Mouse (Mus musculus) liver, postnatal 0 days (tissue): ENCODE data around the gene Prom2. TPM values are rescaled to one million over a fixed set of nuclear protein-coding genes. Genes with fewer than 3 reads are reported as not detected.
A peak's percentile ranks its signal among the peaks of the same experiment; 100 is the strongest.

ENCODE experiments used
- ATAC-seq: fragments of 200-750 bp; cut with Nextera tagmentation; 2 replicates; pipeline ENCODE4 v1.8.0; 2017; ENCODE audit warnings: mild to moderate bottlenecking, moderate library complexity
- DNase-seq: peaks from one replicate; pipeline ENCODE4 v3.0.0-alpha.2; 2016
- H3K27ac ChIP-seq: fragments of 300-500 bp; sonication (generic); 2 replicates; pipeline ENCODE4 v1.5.1; 2014; ENCODE audit warnings: antibody characterized with exemption, moderate library complexity, mild to moderate bottlenecking, low read depth
- H3K27me3 ChIP-seq: fragments of 300-500 bp; sonication (generic); 2 replicates; pipeline ENCODE4 v1.6.1; 2014; ENCODE audit warnings: low read length, control low read depth, mixed read lengths; ENCODE audit not compliant: insufficient read depth
- H3K36me3 ChIP-seq: fragments of 300-500 bp; sonication (generic); replicated peaks from 2 replicates; pipeline ENCODE4 v1.6.1; 2014; ENCODE audit warnings: mild to moderate bottlenecking, control low read depth, low read length, moderate library complexity, mixed read lengths; ENCODE audit not compliant: insufficient read depth
- H3K4me1 ChIP-seq: fragments of 300-500 bp; sonication (generic); 2 replicates; pipeline ENCODE4 v1.6.1; 2014; ENCODE audit warnings: antibody characterized with exemption, mild to moderate bottlenecking, control low read depth; ENCODE audit not compliant: insufficient read depth
- H3K4me2 ChIP-seq: fragments of 300-500 bp; sonication (generic); 2 replicates; pipeline ENCODE4 v1.6.1; 2014; ENCODE audit warnings: low read depth, mild to moderate bottlenecking, low read length, moderate library complexity, mixed read lengths
- H3K4me3 ChIP-seq: fragments of 300-500 bp; sonication (generic); 2 replicates; pipeline ENCODE4 v1.5.1; 2014; ENCODE audit warnings: low read depth, low read length
- H3K9ac ChIP-seq: fragments of 300-500 bp; sonication (generic); replicated peaks from 2 replicates; pipeline ENCODE4 v1.6.1; 2014; ENCODE audit warnings: mild to moderate bottlenecking, moderate library complexity
- H3K9me3 ChIP-seq: fragments of 300-500 bp; sonication (generic); 2 replicates; pipeline ENCODE4 v1.6.1; 2016; ENCODE audit warnings: mild to moderate bottlenecking, control low read depth, low read length, mixed read lengths
- CTCF ChIP-seq: sonication (generic); IDR thresholded peaks from 2 replicates; pipeline ENCODE4 v1.5.1; 2016; ENCODE audit warnings: antibody characterized with exemption, low read depth
- EP300 ChIP-seq: IDR thresholded peaks from 2 replicates; pipeline ENCODE4 v1.6.1; 2016; ENCODE audit warnings: antibody characterized with exemption, low read depth, mild to moderate bottlenecking
- WGBS: fragments of 180-500 bp; shearing (Covaris S2); extraction: QIAGEN DNeasy Blood & Tissue Kit; methylation state at CpG from one replicate; pipeline ENCODE4 v1.1.7; 2014; ENCODE audit not compliant: insufficient replicate concordance; 5-methylcytosine and 5-hydroxymethylcytosine counted together
- polyA plus RNA-seq: library from polyadenylated mRNA; unstranded; fragments of >200 nt; fragmentation: Nextera tagmentation; extraction: Ambion mirVana; gene quantifications from 2 replicates; pipeline ENCODE4 v1.2.1, GENCODE M21; 2015

The Prom2 gene
- polyA plus RNA-seq, 1 experiment from 2014 or later = not detected

DNA sequence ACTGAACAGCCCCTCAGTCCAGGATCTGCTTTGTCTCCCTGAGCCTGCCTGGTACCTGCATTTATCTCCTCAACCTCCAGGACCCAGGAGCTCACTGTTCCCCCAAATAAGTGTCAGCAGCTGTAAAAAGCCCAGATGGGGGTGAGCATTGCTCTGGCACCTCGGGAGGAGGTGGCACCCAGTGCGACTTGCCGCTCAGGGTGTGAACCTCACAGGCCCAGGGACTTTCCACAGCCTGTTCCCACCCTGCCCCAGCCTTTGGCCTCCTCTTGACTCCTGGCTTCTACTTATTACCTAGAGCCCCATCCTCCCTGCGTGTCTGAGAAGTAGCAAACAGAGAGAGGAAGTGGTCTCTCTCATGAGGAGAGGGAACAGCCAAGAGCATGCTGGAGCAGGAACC lies 36.1 kb downstream of the Prom2 start:
- Histone ChIP-seq H3K27me3 (no peaks in the 10 kb centered on the region), H3K36me3 (no peaks in the 10 kb centered on the region), H3K4me1 (0 out of 2 replicates have a peak, but pooled peaks cover 4% of the 10 kb centered on the region), H3K9me3 (no peaks in the 10 kb centered on the region), H3K9ac (no peak overlapping the region), H3K4me3 (no peak overlapping the region), H3K4me2 (no peak overlapping the region), H3K27ac (peak overlapping the region; percentile 26)
- no peak for DNase-seq
- 37% methylated on average over 4 of the region's 4 CpGs for WGBS
- TF ChIP-seq CTCF (no peak), EP300 (no peak)
- no peak for ATAC-seq

DNA sequence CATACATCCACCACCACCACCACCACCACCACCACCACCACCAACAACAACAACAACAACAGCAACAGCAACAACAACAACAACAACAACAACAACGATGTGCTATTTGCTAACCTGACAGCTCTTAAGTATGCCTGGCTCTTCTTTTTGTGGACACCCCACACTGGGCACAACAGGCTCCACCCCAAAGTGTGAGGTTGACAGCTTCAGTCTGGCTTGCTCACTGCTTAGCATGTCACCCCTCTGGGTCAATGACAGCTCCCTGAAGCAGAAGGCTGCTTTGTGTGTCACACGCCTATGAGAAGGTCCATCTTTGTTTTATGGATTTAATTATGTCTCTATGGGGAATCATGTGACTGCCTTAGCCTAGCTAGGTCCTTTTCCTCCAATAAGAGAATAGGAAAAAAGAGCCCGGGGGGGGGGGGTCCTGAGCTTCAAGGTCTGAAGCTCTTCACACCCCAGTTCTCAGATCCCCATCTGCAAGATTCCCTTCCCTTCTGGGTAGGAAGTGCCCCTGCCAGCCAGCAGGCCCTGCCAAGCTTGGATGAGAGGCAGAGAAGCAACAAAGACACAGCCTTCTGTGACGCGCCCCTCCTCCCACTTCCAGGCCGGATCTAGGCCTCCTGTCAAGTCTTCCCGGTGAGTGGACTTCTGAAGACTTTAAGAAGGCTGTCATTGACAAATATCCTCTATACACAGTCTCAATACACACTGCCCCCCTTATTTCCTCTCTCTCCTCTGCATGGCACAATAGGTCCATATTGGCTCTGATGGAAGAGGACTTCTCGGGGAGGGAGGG lies 37.3 kb downstream of the Prom2 start:
- no peak for ATAC-seq
- Histone ChIP-seq H3K27ac (no peak overlapping the region), H3K4me1 (0 out of 2 replicates have a peak, but pooled peaks cover 4% of the 10 kb centered on the region), H3K9me3 (no peaks in the 10 kb centered on the region), H3K4me3 (no peak overlapping the region), H3K36me3 (no peaks in the 10 kb centered on the region), H3K27me3 (no peaks in the 10 kb centered on the region), H3K9ac (no peak overlapping the region), H3K4me2 (no peak overlapping the region)
- TF ChIP-seq CTCF (no peak), EP300 (no peak)
- WGBS = 65% methylated on average over 8 of the region's 8 CpGs
- DNase-seq = no peak

DNA sequence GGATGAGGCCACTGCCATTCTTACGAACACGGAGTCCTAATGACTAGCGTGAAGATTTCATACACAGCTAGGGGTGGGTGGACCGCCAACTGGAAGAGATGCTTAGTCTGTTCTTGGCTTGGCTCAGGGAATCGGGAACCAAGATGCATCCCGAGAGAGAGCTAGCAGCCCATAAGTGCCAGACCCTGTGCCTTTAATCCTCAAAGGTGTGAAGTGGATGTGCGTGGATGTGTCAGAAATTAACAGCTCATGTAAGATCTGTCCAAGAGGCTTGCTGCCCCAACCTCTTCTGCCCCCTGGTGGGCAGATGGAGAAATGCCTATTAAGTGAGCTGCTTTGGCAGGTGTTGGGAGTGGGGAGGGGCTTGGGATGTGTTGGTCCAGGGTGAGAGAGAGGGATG lies 40.2 kb downstream of the Prom2 start:
- DNase-seq = peak; percentile 61
- TF ChIP-seq EP300 (no peak), CTCF (peak; percentile 91)
- H3K4me1 ChIP-seq = no peaks in the 10 kb centered on the region
- ATAC-seq = no peak
- no peaks in the 10 kb centered on the region for H3K9me3 ChIP-seq
- no peak overlapping the region for H3K9ac ChIP-seq
- H3K36me3 ChIP-seq = no peaks in the 10 kb centered on the region
- H3K4me2 ChIP-seq = no peak overlapping the region
- H3K27me3 ChIP-seq = no peaks in the 10 kb centered on the region
- H3K4me3 ChIP-seq = no peak overlapping the region
- H3K27ac ChIP-seq = no peak overlapping the region
- 53% methylated on average over 7 of the region's 7 CpGs for WGBS

DNA sequence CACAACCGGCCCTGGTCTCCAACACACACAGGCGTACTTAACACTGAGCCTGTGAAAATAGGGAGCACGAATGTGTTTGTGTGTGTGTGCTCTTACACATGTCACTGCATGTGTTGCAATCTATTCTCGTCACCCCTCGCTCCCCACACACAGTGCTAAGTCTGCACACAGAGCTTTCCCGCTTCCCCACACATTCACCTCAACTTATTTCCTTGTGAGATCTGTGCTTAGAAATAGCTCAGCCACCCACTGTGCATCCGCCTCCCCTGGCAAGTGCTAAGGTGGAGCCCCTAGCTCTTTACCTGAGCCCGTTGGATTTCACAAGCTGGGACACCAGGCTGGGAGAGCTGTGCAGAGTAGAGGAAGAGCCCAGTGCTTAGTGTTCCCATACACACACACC lies 42.5 kb downstream of the Prom2 start:
- no peaks in the 10 kb centered on the region for H3K27me3 ChIP-seq
- no peak overlapping the region for H3K4me3 ChIP-seq
- DNase-seq = no peak
- no peaks in the 10 kb centered on the region for H3K36me3 ChIP-seq
- ATAC-seq = no peak
- 66% methylated on average over 8 of the region's 8 CpGs for WGBS
- H3K4me2 ChIP-seq = no peak overlapping the region
- no peak overlapping the region for H3K27ac ChIP-seq
- TF ChIP-seq CTCF = no peak
- TF ChIP-seq EP300 = no peak
- H3K9me3 ChIP-seq = no peaks in the 10 kb centered on the region
- no peaks in the 10 kb centered on the region for H3K4me1 ChIP-seq
- no peak overlapping the region for H3K9ac ChIP-seq

DNA sequence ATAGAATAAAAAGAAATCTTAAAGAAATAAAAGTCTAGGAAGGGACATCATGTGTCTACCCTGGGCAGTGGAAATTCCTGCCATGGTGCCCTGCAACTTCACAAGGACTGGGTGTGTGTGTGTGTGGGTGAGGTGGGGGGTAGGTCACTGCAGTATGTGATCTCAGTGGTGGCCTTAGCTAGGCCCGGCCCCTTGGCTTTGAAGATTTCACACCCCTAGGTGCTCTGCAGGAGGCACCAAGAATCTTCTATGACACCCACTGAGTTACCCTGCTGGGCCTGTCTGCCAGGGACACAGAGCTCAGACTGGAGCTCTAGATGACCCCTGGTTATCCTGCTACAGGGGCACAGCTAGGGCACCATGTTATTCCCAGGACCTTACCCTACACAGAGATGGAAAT lies 44.9 kb downstream of the Prom2 start:
- no peak overlapping the region for H3K27ac ChIP-seq

DNA sequence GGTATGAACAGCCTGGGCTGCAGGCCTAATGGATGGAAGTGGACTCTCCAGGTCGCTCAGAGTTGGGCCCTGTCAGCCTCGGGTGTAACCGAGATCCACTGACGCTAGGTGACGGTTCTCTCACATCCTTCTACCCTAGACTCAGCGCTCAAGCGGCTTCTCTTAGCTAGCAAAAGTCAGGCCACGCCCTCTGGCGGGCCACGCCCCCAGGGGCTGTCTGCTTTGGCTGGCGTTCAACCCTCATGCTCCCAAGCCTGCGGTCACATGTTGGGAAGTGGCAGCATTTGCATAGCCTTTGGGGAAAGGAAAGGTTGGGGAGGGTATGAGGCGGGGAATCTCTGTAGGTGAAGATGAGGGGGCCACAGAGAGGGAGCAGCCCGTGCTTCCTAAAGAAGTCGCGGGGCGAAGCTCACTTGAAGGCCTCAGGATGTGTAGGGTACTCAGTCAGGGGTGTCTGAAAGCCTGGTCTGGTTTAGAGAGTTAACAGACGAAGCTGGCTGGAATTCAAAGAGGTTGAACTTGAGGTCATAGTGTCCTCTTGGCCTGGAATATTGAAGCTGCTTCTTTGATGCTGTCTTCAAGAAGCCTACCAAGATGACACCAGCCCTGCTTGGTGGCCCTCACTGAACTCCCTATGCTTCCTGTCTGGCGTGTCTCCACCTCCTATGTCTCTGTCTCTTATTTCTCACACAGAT lies 56.6 kb downstream of the Prom2 start:
- peak; percentile 75 for ATAC-seq
- no peak overlapping the region for H3K9ac ChIP-seq
- peaks cover 9% of the 10 kb centered on the region; the same call in 1 of the 2 replicates for H3K4me1 ChIP-seq
- H3K27me3 ChIP-seq = peaks cover 61% of the 10 kb centered on the region
- TF ChIP-seq CTCF (no peak), EP300 (no peak)
- peak overlapping the region; percentile 60 for H3K4me2 ChIP-seq
- H3K4me3 ChIP-seq = no peak overlapping the region; the same call in 1 of the 2 replicates
- WGBS = 11% methylated on average over 19 of the region's 19 CpGs
- no peak overlapping the region for H3K27ac ChIP-seq
- no peaks in the 10 kb centered on the region for H3K9me3 ChIP-seq
- H3K36me3 ChIP-seq = no peaks in the 10 kb centered on the region
- DNase-seq = peak; percentile 77

More for the DNA sequence above, 44.9 kb downstream of the Prom2 start:
- no peak overlapping the region for H3K4me2 ChIP-seq
- no peak overlapping the region for H3K4me3 ChIP-seq
- no peak for DNase-seq
- no peaks in the 10 kb centered on the region for H3K9me3 ChIP-seq
- H3K27me3 ChIP-seq = no peaks in the 10 kb centered on the region
- TF ChIP-seq CTCF (no peak), EP300 (no peak)
- no peaks in the 10 kb centered on the region for H3K4me1 ChIP-seq
- H3K9ac ChIP-seq = no peak overlapping the region
- ATAC-seq = no peak
- H3K36me3 ChIP-seq = no peaks in the 10 kb centered on the region
- 50% methylated on average over 1 of the region's 1 CpGs for WGBS
